Mouse (Mus musculus): ENCODE results near the gene Adh6b.

- TF ChIP-seq CTCF (IDR thresholded peaks at IDR 0.05; ENCODE audit: control insufficient read depth, insufficient read depth, insufficient read length): no peak
- no peak for TF ChIP-seq MAX (IDR thresholded peaks at IDR 0.05)
- no peak for TF ChIP-seq USF1 (IDR thresholded peaks at IDR 0.05; ENCODE audit: low read depth)
- TF ChIP-seq FOSL1 (IDR thresholded peaks at IDR 0.05; ENCODE audit: insufficient read depth, low read length, poor library complexity, severe bottlenecking): no peak
- no peak for TF ChIP-seq MYOD1 (IDR thresholded peaks at IDR 0.05; ENCODE audit: control insufficient read depth, insufficient read length, low read depth)
These were observed 41.4 kb upstream of the Adh6b start for GRCm38 (mm10) chr3:138300130-138300529.
